Mouse (Mus musculus) CD4-positive, CD25-positive, alpha-beta regulatory T cell (primary cell): ENCODE data around the gene Qprt. TPM values are rescaled to one million over a fixed set of nuclear protein-coding genes. Genes with fewer than 3 reads are reported as not detected.

Source experiments
- polyA plus RNA-seq: library from polyadenylated mRNA; unstranded; fragments of 100-300 nt; shearing (Covaris generic); gene quantifications from one replicate; pipeline ENCODE4 v1.2.1, GENCODE M21; 2017

Qprt gene
- polyA plus RNA-seq = 25.5 TPM

DNA sequence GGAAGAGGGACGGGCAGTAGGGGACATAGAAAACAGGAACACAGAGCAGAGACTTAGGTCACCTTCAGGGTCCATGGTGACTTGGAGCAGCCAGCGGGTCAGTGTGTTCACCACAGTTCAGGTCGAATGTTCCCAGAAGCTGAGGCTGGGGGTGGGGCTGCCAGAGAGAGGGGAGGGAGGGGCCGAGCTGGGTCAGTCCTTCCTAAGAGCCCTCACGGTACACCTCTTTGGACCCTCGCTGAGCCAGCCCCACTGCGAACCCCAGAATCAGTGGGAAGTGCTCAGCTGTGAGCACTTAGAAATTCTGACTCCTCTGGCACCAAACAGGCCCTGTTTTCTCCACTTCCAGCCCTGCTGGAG, at the start of gene Qprt:
Gene Qprt (minus strand): TSS at position 316 of the 360 bp plus-strand sequence.

DNA sequence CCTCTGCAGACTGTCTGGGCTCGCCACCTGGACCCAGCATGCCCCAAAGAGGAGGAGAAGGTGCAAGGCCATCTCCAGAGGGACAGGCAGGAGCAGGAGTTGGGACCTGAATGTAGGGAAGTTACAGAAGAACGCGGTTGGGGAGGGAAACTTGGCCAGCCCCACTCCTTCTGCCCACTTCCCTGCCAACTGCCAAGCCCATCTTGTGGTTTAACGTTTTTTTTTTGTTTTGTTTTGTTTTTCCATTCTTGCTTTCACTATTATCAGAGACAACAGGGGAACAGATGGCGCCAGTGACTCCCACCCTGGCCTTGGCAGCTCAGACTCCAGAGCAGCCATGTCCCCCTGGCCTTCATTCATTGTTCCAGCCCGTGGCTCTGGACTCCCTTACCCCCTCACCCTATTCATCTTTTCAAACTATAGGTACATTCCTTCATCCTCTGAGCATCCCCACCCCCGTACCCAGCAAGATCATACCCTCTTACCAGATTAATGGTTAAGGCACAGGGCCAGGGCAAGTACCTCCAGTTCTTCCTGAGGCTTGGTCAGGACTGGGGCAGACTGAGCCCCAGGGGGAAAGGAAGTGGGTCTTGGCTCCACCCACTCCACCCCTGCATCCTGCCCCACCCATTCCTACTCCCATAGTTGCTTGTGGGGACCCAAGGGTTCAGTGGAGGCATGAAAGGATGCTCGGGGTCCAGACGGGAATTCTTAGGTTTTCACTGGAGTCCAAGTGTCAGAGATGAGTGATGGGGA, 15.4 kb upstream of the Qprt start, which contains the start of gene Spn:
Gene Spn (minus strand): TSS at position 562 of the 756 bp plus-strand sequence.

DNA sequence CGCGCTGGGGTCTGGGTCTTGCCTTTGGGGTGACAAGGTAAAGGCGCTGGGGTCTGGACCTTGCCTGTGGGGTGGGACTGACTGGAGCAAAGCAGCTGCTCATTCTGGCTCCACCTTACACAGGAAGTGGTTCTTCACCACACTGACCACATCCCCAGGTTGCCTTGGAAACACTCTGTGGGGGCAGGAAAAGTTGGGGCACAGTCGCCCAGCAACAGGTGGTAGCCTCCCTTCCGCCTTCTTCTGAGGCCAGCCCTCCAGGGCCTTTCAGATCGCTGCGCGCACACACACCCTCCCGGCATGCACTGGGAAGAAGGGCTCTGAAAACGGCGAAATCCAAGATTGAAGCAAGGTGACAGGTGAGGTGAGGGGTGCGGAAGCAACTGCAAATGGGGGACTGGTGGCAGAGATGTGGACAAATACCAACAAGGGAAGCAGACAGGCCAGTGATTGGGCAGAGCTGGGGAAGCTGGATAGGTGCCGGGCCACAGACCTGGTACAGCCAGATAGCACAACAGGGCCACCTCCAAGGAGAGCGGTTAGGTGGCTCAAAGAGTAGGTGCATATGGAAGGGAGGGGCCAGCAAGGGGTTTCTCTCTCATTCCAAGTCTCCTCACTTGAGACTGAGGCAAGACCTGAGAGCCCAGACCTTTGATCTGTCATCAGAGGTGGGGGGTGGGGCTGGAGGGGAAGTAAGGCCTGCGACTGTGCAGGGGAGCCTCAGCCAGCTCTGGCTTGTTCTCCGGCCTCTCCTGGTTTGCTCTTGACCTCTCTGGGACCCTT, 30.7 kb downstream of the Qprt start, which contains the start of gene AI467606:
Gene AI467606 (plus strand): TSS at position 246 of the 783 bp plus-strand sequence.

DNA sequence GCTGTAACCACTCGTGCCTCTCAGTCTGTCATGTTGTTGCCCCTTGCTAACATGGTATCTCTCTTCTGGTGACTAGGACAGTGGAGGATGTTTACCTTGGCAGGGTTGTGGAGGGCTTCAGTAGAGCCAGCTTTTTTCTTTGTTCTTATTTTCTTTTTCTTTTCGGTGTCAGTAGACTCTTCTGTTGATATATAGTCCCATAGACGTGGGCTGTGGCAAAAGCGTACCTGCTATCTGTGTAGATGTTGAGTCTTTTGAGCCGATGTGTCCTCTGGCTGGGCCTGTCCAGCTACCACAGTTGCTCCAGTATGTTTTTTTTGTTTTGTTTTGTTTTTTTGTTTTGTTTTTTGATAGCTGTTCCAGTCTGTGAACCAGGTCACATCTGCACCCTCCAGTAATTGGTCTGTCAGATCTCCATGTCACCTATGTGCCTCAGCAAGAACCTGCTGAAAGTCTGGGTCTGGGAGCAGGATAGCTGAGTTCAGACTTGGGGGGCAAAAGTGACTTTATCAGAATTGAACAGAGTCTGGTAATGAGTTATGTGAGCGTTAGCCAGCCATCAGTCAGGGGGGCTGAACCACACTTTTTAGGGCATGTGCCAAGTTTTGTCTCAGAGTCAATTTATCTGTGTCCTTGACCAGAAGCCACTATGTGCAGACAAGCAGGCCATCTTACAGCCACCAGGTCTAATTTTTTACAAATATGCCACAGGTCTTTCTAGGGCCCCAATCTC, 34.6 kb downstream of the Qprt start, which contains the start of gene Zg16:
Gene Zg16 (minus strand): TSS at position 51 of the 733 bp plus-strand sequence.

Other genes with a start within 250 kb of the Qprt start
- gene Taok2, start 237.5 kb downstream of the Qprt start, polyA plus RNA-seq = 45.7 TPM
- 44.7 TPM for gene Tmem219, start 199.3 kb downstream of the Qprt start, polyA plus RNA-seq
- 39.8 TPM for gene Kctd13, start 193.3 kb downstream of the Qprt start, polyA plus RNA-seq
- 0.18 TPM for gene Asphd1, start 172.6 kb downstream of the Qprt start, polyA plus RNA-seq
- gene Sez6l2, start 171.7 kb downstream of the Qprt start, polyA plus RNA-seq = 1.4 TPM
- 306 TPM for gene Cdipt, start 146.3 kb downstream of the Qprt start, polyA plus RNA-seq
- 0.89 TPM for gene Cdiptos, start 146.1 kb downstream of the Qprt start, polyA plus RNA-seq
- gene Mvp, start 107.6 kb downstream of the Qprt start, polyA plus RNA-seq = 39.6 TPM
- 1.6 TPM for gene Pagr1b, start 105.7 kb downstream of the Qprt start, polyA plus RNA-seq
- 122 TPM for gene Pagr1a, start 104.9 kb downstream of the Qprt start, polyA plus RNA-seq
- 42.9 TPM for gene Gm42742, start 101.1 kb downstream of the Qprt start, polyA plus RNA-seq
- gene Prrt2, start 101.0 kb downstream of the Qprt start, polyA plus RNA-seq = 14.4 TPM
- 176 TPM for gene Maz, start 95.2 kb downstream of the Qprt start, polyA plus RNA-seq
- gene Kif22, start 79.8 kb downstream of the Qprt start, polyA plus RNA-seq = 10.7 TPM
- gene Zg16, start 34.9 kb downstream of the Qprt start, polyA plus RNA-seq = not detected
- gene AI467606, start 30.9 kb downstream of the Qprt start, polyA plus RNA-seq = 327 TPM
- gene Spn, start 15.6 kb upstream of the Qprt start, polyA plus RNA-seq = 77.9 TPM
- gene Cd2bp2, start 73.8 kb upstream of the Qprt start, polyA plus RNA-seq = 62.4 TPM
- 73.5 TPM for gene Tbc1d10b, start 86.2 kb upstream of the Qprt start, polyA plus RNA-seq
- gene Mylpf, start 86.7 kb upstream of the Qprt start, polyA plus RNA-seq = 19.1 TPM
- gene Zfp553, start 110.8 kb upstream of the Qprt start, polyA plus RNA-seq = 26.6 TPM
- 541 TPM for gene Sept1, start 110.9 kb upstream of the Qprt start, polyA plus RNA-seq
- gene Zfp771, start 122.0 kb upstream of the Qprt start, polyA plus RNA-seq = 14.6 TPM
- gene Dctpp1, start 138.5 kb upstream of the Qprt start, polyA plus RNA-seq = 38.6 TPM
- gene Sephs2, start 151.8 kb upstream of the Qprt start, polyA plus RNA-seq = 43.1 TPM
- 276 TPM for gene Itgal, start 174.0 kb upstream of the Qprt start, polyA plus RNA-seq
- 0.32 TPM for gene Zfp768, start 223.4 kb upstream of the Qprt start, polyA plus RNA-seq